Mouse (Mus musculus): ENCODE measurements around the gene Ripor3.

DNA sequence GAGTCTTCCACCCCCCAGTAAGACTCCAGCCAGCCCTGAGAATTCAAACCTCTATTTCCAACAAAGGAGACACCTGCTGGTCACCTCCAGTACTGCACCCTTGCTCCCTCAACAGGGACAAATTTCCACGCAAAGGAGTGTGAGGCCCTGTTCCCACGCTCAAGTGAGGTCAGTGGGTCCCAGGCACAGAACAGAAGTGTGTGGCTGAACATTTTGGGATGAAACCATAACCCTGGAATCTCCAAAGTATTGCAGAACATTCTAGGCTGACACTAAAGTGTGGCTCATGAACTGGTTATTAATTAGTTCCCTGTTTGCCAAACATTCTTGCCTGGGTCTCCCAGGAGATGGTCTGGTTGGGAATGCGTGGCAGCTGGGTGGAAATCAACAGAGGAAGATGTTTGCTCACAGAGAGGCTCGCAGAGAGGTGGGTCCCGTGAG is 6.6 kb upstream of the Ripor3 start:
- TF ChIP-seq POLR2A (IDR thresholded peaks at IDR 0.05; ENCODE audit: low read depth, low read length): no peak
- peak; percentile 76 to 88 for TF ChIP-seq CTCF (conservative IDR thresholded peaks at IDR 0.05 in 1 of 2, IDR thresholded peaks at IDR 0.05 in 1 of 2; ENCODE audit: low read depth in 2 of 2, low read length in 2 of 2)
- TF ChIP-seq RCOR1 (conservative IDR thresholded peaks at IDR 0.05; ENCODE audit: low read depth, low read length): no peak
- TF ChIP-seq EP300 (IDR thresholded peaks at IDR 0.05; ENCODE audit: low read length): no peak

All from CH12.LX (cell line).